Mouse (Mus musculus) embryo, embryonic 10.5 days (tissue): ENCODE measurements around the gene Rpusd1.

Experiments
- DNase-seq: peaks from one replicate; pipeline ENCODE4 v3.0.0-alpha.2; 2015; ENCODE audit warnings: low spot score

Gene Rpusd1

DNA sequence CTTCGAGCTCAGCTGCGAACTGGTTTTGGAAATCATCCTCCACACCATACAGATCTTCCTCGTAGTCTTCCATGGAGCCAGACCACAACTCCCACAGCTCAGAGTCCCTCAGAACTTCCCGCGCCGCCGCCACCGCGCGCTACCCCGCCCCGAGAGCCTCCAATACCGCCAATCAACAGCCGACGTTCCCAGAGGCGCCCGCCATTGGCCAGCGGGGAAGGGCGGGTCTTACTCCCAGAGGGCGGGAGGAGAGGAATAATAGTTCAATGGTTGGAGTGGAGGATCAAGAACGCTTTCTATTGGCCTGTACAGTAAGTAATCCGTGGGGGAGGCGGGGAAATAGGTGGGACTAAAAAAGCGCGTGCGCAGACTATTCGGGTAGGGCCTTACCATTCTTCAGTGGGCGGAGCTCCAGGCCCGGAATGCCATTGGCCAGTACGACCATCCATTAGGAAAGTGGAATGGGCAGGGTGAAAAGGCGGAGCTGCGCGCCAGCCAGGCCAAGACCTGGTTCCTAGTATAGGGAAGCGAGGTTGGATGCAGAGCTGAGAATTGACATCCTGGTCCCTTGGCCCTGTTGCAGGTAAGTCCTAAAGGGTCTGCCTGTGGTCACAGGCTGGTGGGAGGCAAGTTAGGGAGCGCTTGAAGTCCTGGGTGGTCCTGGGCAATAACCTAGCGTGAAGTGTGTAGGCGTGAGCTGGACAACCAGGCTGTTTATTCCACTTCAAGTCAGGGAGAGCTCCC lies at the start of gene Rpusd1, which contains the start of gene Chtf18:
TSS of gene Rpusd1 (plus strand) at position 406 of the 744 bp plus-strand sequence.
TSS of gene Chtf18 (minus strand) at position 155 of the 744 bp plus-strand sequence.
- DNase-seq: peak; percentile 100

- DNase-seq: no peak
Observed at GRCm38 (mm10) chr17:25677969-25678368, 49.5 kb upstream of the Rpusd1 start.

GRCm38 (mm10) chr17:25679818-25680217 lies 47.7 kb upstream of the Rpusd1 start:
- DNase-seq: no peak

- no peak for DNase-seq
Observed at GRCm38 (mm10) chr17:25681636-25682035, 45.8 kb upstream of the Rpusd1 start.

DNA sequence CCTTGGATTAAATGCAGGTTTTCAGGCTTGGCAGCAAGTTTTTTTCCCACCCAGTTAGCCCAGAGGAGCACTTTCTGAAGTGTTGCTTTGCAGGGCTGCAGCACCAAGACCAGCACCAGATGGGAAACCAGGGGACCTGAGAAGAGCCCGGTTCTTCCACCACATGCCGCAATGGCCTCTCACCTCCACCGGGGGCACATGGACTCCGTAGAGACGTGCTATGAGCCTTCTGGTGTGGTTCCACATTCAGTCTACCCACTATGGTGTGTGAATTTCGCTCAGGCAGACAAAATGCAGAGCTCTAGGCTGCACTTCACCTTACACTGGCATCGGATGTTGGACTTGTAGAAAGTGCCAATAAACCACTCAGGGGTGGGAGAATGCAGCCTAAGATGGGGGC lies 41.1 kb upstream of the Rpusd1 start:
- peak; percentile 59 for DNase-seq

DNA sequence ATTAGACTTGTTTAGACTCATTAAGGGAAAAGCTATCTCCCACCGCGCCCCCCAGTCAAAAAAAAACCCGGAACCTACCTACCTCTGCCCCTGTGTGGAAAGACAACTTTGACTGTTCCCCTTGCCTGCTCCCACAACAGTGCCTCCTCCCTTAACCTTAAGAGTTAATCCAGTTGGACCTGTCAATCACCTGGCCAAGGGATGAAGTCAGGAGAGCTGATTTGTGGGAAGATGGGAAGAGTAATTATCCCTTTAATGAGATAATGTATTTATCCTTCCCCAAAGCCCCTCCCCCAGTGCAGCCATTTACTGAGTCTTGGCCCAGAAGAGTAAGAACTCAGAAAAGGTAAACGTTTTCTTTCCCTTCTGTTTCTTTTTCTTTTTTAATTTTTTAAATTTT lies 38.5 kb upstream of the Rpusd1 start:
- DNase-seq: no peak

DNA sequence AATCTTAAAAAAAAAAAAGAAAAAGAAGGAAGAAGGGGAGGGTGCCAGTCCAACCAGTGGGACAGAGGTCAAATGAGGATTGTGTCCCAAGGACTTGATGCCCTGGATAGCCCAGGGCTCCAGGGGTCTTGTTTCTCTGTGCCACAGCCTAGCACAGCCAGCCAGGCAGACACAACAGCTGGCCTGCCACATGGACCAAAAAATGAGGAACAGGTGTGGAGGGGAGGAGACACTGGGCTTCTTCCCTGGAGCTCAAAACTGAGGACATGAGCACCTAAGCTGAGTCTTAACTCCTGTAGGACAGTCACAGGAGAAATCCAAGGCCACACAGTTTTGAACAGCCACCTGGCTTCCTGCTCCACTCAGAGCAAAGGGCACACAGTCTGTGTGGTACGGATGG lies 31.2 kb upstream of the Rpusd1 start:
- DNase-seq: peak; percentile 32

DNA sequence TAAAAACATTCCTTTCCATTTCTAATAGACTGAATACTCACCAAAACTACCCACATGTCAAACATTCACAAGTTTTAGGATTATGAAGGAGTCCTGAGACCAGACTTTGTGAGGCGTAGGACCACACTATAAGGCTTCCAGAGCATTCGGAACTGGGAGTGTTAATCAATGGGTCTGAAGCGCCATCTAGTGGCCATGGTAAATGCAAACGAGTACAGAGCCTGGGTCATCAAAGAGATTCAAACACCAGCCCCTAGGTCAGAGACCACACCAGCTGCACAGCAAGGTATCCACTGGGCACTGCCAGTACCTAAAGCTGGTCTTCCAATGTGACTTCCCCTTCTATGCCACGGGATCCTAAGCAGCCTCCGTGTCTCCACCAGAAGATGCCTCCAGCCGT lies 29.0 kb upstream of the Rpusd1 start:
- DNase-seq: peak; percentile 96

DNA sequence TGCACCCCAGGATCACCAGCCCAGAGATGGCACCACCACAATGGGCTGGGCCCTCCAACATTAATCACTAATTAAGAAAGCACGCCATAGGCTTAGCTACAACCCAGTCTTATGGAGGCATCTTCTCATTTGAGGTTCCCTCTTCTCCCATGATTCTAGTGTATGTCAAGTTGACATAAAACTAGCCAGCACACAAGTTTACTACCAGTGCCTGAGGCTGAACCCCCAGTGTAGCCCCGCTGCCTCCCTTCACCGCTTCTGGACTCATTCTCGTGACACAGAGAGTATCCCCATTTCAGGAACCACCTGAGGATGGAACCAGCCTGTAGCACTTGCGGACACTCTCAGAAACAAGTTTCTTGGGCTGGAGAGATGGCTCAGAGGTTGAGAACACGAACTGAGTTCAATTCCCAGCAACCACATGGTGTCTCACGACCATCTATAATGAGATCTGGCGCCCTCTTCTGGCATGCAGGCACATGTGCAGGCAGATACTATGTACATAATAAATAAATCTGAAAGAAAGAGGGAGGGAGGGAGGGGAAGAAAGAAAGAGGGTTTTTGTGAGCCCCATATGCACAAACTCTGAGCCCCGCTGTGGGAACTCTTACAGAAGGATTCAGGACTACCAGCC lies 26.5 kb upstream of the Rpusd1 start:
- DNase-seq: peak; percentile 46

DNA sequence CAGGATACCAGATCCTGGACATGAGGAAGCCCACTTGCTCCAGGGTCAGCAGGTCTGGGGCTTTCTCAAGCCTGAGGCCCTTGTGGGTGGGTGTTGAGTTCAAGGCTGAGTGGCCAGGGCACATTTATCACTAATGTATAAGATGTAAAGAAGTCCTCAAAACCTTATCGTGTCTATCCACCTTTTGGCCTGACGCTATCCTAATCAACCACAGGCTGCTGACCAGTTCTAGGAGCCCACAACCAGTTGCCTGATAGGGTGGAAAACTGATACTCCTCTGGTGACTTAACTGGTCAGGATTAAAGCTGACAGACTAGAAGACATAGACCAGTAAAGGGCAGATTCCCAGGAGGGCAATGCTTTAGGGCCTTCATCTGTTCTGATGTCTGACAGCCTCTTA lies 17.5 kb upstream of the Rpusd1 start:
- DNase-seq: no peak

- no peak for DNase-seq
Observed at GRCm38 (mm10) chr17:25711136-25711535, 16.3 kb upstream of the Rpusd1 start.

DNA sequence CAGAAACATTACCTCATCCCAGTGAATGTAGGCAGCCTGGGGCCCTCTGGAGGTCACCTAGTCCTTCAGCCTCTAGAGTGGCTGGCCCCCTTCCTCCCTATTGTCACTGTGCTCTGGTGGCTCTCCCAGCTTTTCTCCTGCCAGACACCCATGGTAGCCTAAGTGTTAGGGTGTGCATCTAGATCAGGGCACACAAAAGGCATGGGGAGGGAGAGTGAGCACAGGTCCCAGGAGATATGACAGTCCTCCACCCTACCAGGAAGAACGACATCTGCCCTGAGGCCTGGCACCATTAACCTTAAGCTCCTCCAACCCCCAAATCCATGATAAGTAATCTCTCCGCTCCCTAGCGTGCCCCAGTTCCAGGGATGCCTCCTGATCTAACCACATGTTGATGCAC lies 11.8 kb upstream of the Rpusd1 start:
- DNase-seq: no peak

- DNase-seq: peak; percentile 17
Observed at GRCm38 (mm10) chr17:25716130-25716529, 11.3 kb upstream of the Rpusd1 start.

DNA sequence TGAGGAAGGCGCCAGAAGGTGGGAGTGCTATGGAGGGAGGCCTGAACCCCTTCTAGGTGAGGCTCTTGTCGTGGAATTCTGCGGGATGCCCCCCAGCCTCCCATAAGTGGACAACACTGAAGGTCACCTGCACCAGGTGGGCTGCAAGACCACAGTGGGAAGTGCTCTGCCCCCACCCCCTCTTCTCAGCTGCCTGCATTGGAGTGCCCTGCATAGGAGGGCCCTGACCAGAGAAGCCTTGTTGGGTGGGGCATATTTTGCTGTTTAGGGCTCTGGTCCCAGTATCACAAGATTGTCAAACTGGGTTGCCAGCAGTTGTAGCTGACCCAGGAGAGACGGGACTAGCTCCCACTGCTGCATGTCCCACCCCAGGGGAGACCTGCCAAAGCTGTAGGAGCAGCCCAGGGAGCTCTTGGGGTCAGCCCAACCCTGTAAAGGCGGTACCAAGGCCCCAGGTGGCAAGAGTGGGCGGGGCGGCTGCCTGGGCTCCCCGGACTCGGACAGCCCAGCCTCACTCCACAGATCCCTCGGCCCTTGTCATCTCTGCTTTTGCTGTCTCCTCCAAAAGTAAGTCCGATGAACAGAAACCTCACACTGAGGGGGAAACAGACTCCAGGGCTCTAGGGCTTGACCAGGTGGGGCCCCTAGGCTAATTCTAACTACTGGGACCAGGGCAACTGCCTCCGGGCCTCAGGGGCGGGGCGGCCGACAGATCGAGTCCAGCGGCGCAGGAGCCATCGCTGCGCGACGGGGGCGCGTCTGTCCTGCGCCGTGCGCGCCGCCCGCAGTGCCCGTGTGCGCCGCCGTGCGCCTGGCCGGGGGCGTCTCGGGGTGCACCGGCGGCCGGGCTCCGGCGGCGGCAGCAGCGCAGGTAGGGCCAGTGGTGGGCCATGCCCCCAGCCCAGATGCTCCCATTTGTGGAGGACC lies 10.5 kb upstream of the Rpusd1 start, which contains the start of gene Gng13:
TSS of gene Gng13 (plus strand) at position 461 of the 927 bp plus-strand sequence.
- DNase-seq: peak; percentile 36

DNA sequence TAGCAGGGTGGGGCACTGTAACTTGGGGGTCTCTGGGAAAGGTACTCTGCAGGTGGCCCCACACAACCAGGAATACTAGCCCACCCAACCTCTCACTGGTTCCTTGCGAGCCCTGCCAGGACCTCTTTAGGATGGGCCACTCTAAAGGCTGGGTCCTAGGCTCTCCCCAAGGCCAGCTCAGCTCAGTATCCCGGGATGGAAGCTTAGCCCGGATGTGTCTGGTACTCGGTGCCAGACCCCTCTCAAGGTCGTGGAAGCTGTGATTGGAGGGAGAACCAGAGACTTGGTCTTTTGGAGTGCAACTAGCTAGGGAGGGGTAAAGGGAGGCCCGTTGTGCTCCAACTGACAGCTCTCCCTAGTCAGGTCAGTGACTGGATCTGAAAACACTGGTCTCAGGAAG lies 9.8 kb upstream of the Rpusd1 start:
- peak; percentile 7 for DNase-seq

GRCm38 (mm10) chr17:25721476-25721875 lies 6.0 kb upstream of the Rpusd1 start:
- DNase-seq: no peak

- no peak for DNase-seq
Observed at GRCm38 (mm10) chr17:25723470-25723869, 4.0 kb upstream of the Rpusd1 start.

GRCm38 (mm10) chr17:25723919-25724318 lies 3.6 kb upstream of the Rpusd1 start:
- DNase-seq: peak; percentile 34

- DNase-seq: no peak
Observed at GRCm38 (mm10) chr17:25725264-25725663, 2.2 kb upstream of the Rpusd1 start.

DNA sequence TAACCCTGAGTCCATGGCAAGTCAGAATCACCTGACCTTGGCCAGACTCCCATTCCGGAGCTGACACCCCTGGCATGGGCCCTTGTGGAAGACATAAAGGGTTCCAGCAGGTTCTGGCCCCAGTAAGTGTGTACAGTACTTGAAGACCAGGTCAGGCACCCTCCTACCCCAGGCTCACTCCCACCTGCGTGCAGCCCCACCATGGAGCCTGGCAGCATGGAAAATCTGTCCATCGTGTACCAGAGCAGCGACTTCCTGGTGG lies 470 bp downstream of the Rpusd1 start:
- DNase-seq: no peak

- peak; percentile 94 for DNase-seq
Observed at GRCm38 (mm10) chr17:25732082-25732481, 4.6 kb downstream of the Rpusd1 start.

DNA sequence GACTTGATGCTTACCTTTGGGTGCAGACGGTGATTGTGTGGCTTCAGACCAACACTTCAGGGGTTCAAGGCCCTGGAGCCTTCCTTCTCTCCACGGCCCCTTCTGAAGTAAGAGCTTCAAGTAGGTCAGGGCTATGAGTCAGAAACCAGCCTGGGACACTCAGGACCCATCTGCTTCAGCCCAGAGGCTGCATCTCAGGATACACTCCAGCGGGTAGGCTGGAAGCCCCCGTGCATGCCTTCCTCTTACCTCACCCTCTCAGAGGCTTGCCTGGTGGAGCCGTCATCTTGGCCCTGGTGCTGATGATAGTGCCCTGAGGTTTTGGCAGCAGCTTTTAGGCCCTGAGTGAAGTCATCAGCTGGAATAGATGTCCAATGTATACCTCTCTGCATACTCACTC lies 7.8 kb downstream of the Rpusd1 start:
- DNase-seq: no peak

DNA sequence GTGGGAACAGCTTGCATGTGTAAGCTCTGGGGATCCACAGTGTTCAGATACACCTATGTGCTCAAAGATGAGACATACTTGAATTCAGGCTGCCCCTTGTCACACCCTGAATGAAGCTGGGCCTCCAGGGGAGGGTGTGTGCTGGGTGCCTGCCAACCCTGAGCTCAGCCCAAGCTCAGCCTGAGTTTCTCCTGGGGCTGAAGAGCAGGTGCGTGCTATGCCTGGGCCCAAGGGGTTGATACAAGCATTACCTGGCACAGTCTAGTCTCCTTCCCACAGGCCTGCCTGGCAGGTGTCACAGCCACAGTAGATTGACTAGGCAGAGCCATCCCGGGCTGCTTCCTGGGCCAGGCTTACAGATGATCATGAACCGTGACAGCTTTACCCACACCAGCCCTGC lies 8.3 kb downstream of the Rpusd1 start, which contains the start of gene Mslnl:
TSS of gene Mslnl (plus strand) at position 298 of the 400 bp plus-strand sequence.
- no peak for DNase-seq
